Mouse (Mus musculus) brain, embryonic 18.5 days (tissue): ENCODE measurements at regions not wholly inside any gene's neighbourhood (a gene's known extent, or its start where the extent isn't known, plus 50 kb on each side); places are given as distances from the start of the nearest gene placed in this dataset.

ENCODE experiments used
- DNase-seq: peaks from one replicate; pipeline ENCODE4 v3.0.0-alpha.2; 2012; ENCODE audit warnings: low read depth, low spot score

- no peak for DNase-seq
Measured at GRCm38 (mm10) chr1:75692781-75693180, 146.7 kb downstream of the Slc4a3 start.

- no peak for DNase-seq
Measured at GRCm38 (mm10) chr1:75693231-75693914, 147.3 kb downstream of the Slc4a3 start.

GRCm38 (mm10) chr1:75704832-75705650 is 159.0 kb downstream of the Slc4a3 start:
- DNase-seq: no peak

GRCm38 (mm10) chr1:75706126-75706525 is 160.1 kb downstream of the Slc4a3 start:
- no peak for DNase-seq

- DNase-seq: no peak
Measured at GRCm38 (mm10) chr1:75723431-75723830, 177.4 kb downstream of the Slc4a3 start.

GRCm38 (mm10) chr1:75725329-75725728 is 179.3 kb downstream of the Slc4a3 start:
- DNase-seq: no peak

- DNase-seq: no peak
Measured at GRCm38 (mm10) chr1:75728859-75729258, 182.8 kb downstream of the Slc4a3 start.

GRCm38 (mm10) chr1:75733791-75734190 is 187.7 kb downstream of the Slc4a3 start:
- DNase-seq: no peak

GRCm38 (mm10) chr1:75738651-75739050 is 192.6 kb downstream of the Slc4a3 start:
- no peak for DNase-seq

GRCm38 (mm10) chr1:75749665-75750221 is 203.7 kb downstream of the Slc4a3 start:
- peak; percentile 26 for DNase-seq

GRCm38 (mm10) chr1:75772131-75772530 is 226.1 kb downstream of the Slc4a3 start:
- no peak for DNase-seq

GRCm38 (mm10) chr1:75773014-75773413 is 226.9 kb downstream of the Slc4a3 start:
- no peak for DNase-seq

- DNase-seq: no peak
Measured at GRCm38 (mm10) chr1:75778889-75779288, 232.8 kb downstream of the Slc4a3 start.

- no peak for DNase-seq
Measured at GRCm38 (mm10) chr1:75783206-75783605, 237.1 kb downstream of the Slc4a3 start.

GRCm38 (mm10) chr1:75786173-75786820 is 240.2 kb downstream of the Slc4a3 start:
- no peak for DNase-seq

GRCm38 (mm10) chr1:75791509-75791908 is 245.4 kb downstream of the Slc4a3 start:
- no peak for DNase-seq

- no peak for DNase-seq
Measured at GRCm38 (mm10) chr1:75797793-75798192, 251.7 kb downstream of the Slc4a3 start.

- DNase-seq: no peak
Measured at GRCm38 (mm10) chr1:75798375-75799099, 252.5 kb downstream of the Slc4a3 start.

- DNase-seq: no peak
Measured at GRCm38 (mm10) chr1:75804473-75804872, 258.4 kb downstream of the Slc4a3 start.

GRCm38 (mm10) chr1:75812471-75812870 is 266.4 kb downstream of the Slc4a3 start:
- DNase-seq: no peak

GRCm38 (mm10) chr1:75826202-75826601 is 280.1 kb downstream of the Slc4a3 start:
- no peak for DNase-seq
